Mouse (Mus musculus): ENCODE data around the gene Dcaf4.

DNA sequence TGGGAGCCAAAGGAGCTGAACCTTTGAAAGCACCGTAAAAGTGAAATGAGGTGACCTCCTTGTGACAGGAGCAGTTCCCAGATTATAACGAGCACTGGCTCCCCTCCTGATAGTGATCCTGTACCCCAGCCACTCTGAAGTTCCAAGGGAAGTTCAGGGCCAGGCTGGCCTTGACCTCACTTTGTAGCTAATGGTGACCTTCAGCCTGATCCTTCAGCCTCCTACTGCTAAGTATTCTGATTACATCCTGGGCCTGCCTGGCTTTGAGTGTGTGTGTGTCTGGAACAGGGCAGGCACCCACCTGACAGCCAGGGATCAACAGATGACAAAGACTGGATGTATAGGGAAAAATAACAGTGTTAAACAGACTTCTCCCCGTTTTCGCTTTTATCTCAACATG, 3.6 kb downstream of the Dcaf4 start:
- TF ChIP-seq CTCF (IDR thresholded peaks at IDR 0.05; ENCODE audit: low read depth, low read length) (no peak), POLR2A (IDR thresholded peaks at IDR 0.05; ENCODE audit: extremely low read depth, insufficient read depth, low read length) (no peak)

All from liver, adult 2 months (tissue).